Mouse (Mus musculus): ENCODE data around the gene Cpne8. TPM values are rescaled to one million over a fixed set of nuclear protein-coding genes. Genes with fewer than 3 reads are reported as not detected.

The Cpne8 gene
- total RNA-seq, 2 experiments from 2014 or later: 24.0 to 26.5 TPM

DNA sequence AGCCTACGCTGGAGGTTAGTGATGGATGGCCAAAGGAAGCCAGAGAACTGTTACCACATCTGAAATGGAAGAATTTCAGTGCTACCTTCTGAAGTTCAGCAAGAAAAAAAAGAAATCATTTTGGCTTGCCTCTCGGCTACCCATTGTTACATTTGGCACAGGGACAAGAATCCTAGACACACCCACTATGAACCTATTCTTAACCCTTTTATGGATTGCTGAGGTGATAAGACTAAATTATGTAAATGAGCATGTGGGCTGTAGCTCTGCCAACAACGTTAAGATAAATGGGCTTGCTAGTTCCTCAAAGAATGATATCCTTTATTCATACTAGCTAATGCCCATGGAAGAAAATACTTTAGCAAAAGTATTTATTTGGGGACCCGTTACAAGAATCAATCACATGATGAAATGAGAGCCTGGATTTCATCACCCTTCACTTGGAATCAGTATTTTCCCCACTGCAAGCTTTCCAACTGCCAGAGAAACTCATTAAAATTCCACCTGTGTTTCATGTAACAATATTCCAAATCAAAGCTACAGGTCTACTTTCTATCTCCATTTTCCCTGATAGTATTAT lies 69.3 kb downstream of the Cpne8 start:
- no peak overlapping the region for H3K27ac ChIP-seq
- H3K4me3 ChIP-seq: no peak overlapping the region
- no peak for DNase-seq (ENCODE audit: extremely low spot score in 1 of 2, low spot score in 2 of 2)
- intact Hi-C loops (cut with DNase I): loop anchor here (5.0 to 10.0 kb wide), 2 partner anchors 67 to 365 kb away; partner anchors contain the start of gene Cpne8
- no peak for TF ChIP-seq CTCF (IDR thresholded peaks at IDR 0.05)

DNA sequence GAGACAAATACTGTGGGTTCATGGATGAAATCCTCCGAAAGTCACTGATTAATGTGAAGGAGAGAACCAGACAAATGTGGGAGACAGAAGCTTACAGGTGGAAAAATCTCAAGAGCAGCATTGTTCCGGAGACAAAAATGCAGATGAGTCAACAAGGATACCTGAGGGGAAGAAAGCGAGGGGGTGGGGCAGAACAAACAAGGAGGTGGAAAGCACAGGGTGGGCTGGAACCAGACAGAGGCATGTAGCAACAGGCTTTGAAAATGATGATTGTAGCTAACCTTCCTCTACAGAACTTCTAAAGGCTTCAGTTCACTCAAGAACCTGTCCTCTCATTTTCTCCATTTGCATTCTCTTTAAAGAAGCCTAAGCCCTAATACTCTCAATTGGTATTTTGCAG lies 70.9 kb downstream of the Cpne8 start:
- Histone ChIP-seq H3K4me3 (no peak overlapping the region), H3K27ac (no peak overlapping the region)
- TF ChIP-seq CTCF (IDR thresholded peaks at IDR 0.05): no peak
- no peak for DNase-seq (ENCODE audit: extremely low spot score in 1 of 2, low spot score in 2 of 2)
- intact Hi-C loops (cut with DNase I): loop anchor here (5.0 to 10.0 kb wide), 2 partner anchors 69 to 364 kb away; partner anchors contain the start of gene Cpne8

DNA sequence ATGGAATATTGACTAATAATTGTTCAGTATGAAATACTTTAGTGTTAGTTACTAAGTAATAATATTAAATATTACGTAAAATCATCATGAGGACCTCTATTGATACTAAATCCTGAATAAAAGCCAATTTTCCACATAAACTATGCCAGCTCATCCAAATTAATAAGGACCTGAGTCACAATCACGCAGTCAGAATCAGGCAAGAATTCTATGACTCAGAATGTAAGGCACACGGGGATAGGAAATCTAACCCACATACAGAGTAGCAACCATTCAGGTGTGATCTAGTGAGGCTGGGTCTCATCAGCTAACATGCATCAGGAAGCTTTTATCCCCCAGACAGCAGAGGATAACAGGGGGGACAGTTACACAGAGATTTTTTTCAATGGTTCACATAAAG lies 72.1 kb downstream of the Cpne8 start:
- intact Hi-C loops (cut with DNase I): loop anchor here (5.0 to 10.0 kb wide), 2 partner anchors 70 to 362 kb away; partner anchors contain the start of gene Cpne8
- no peak for DNase-seq (ENCODE audit: extremely low spot score in 1 of 2, low spot score in 2 of 2)
- TF ChIP-seq CTCF (IDR thresholded peaks at IDR 0.05): no peak
- Histone ChIP-seq H3K27ac (no peak overlapping the region), H3K4me3 (no peak overlapping the region)

DNA sequence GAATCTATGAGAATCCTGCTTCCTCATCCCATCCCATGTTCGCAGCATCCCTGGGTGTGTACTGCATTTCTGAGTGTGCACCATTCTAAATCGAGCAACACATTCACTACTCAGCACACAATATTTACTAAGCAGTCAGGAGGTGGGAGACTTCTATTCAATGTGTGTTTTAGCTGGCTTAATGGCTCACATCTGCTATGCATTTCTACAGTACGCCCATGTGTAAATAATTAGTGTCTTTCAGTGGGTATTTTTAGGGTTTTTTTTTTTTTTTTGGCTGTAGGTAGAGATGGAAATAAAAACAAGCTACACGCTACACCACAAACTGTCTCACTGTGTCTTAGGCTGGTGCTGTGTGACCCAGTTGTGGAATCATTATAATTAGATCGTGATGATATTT lies 75.6 kb downstream of the Cpne8 start:
- no peak overlapping the region for H3K27ac ChIP-seq
- TF ChIP-seq CTCF (IDR thresholded peaks at IDR 0.05): no peak
- no peak overlapping the region for H3K4me3 ChIP-seq
- DNase-seq (ENCODE audit: extremely low spot score in 1 of 2, low spot score in 2 of 2): no peak
- intact Hi-C loops (cut with DNase I): loop anchor here (10.0 kb wide), 1 partner anchor 359 kb away; no protein-coding TSS in a partner anchor

DNA sequence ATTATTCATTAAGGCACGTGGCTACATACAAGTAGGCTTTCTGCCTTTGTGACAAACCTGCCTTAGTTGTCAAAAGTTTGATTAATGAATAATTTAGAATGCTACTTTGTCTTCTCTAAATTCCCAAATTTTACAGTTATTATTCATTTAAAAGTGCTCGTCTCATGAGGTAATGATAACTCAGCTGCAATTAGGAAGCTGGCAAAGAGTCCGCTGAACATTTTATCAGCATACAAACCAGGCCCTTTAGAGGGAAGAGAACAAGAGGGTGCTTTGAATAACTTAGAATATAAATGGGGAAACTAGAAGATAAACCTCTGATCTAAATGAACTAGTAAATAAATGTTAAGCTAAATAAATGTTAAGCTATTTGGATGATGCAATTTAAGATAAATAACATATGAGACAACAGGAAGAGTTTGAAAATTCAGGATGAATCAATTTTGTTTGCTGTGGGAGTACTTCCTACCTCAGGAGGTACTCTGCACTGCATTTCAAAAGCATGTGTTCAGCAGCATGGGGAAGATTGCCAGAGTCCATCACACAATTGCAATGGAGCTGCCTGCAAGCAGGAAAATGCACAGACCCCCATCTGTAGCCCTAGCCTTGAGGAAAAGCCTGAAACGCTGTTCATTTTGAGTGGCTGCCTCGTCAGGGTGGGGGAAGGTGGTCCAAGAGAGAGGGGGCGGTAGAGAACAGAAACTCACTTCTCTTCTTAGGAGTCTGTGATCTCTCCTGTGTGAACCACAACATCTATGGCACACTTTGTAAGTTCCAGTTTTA lies 81.3 kb downstream of the Cpne8 start:
- H3K4me3 ChIP-seq: no peak overlapping the region
- intact Hi-C loops (cut with DNase I): no loop called here
- no peak overlapping the region for H3K27ac ChIP-seq
- TF ChIP-seq CTCF (IDR thresholded peaks at IDR 0.05): no peak
- DNase-seq (ENCODE audit: extremely low spot score in 1 of 2, low spot score in 2 of 2): no peak

DNA sequence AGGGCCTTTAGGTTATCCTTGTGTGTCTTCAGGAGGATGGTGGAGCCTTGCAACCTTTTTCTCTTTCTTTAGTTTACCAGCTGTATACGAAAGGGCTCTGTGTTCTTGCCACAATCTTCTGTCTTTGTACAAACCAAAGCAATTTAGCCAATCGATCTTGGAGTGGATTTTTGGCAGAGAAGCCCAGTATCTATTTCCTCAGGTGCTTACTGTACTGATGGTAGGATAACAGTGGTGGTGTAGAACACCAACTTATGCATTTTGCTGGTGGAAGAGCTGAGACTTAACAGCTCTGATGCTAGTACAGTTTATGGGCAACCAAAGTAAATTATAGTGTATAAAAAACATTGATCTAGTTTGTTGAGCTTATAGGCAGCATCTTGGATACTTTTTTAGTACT lies 83.6 kb downstream of the Cpne8 start:
- DNase-seq (ENCODE audit: extremely low spot score in 1 of 2, low spot score in 2 of 2): no peak
- intact Hi-C loops (cut with DNase I): no loop called here
- H3K4me3 ChIP-seq: no peak overlapping the region
- TF ChIP-seq CTCF (IDR thresholded peaks at IDR 0.05): no peak
- no peak overlapping the region for H3K27ac ChIP-seq

DNA sequence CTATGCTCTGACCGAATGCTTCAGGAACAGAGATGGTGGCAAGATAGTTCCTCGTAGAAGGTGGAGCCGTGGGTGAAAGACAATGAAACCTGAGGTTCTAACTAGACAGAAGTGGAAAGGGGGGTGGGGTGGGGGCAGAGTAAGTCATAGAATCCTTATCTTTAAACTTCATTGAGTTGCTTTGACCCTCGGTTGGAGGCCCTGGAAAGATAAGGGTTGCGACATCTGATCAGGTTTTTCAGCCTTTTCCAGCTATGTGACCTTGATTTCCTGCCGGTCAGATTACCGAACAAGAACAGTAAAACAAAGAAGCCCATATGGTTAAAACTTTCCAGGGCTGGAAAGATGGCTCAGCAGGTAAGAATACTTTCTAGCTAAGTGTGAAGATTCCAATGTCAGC lies 89.6 kb downstream of the Cpne8 start:
- DNase-seq (ENCODE audit: extremely low spot score in 1 of 2, low spot score in 2 of 2): no peak
- TF ChIP-seq CTCF (IDR thresholded peaks at IDR 0.05): no peak
- no peak overlapping the region for H3K4me3 ChIP-seq
- no peak overlapping the region for H3K27ac ChIP-seq
- intact Hi-C loops (cut with DNase I): no loop called here

DNA sequence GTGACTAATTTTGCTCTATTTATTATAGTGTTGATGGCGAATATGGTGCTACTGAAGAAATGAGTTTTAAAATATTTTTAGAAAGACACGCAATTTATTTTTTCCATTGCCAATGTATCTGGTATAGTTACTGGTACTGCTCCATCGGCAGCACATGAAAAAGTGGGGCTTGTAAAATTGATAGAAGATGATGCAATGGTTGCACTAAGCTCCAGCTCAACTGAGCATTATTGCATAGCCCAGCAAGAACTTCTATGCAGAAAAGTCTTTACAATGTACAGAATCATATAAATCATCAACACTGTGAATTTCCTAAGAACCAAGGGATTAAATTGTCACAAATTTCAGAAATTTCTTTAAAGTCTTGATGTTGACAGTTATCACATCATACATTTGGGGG lies 101.8 kb downstream of the Cpne8 start:
- no peak overlapping the region for H3K27ac ChIP-seq
- no peak overlapping the region for H3K4me3 ChIP-seq
- TF ChIP-seq CTCF (IDR thresholded peaks at IDR 0.05): no peak
- intact Hi-C loops (cut with DNase I): no loop called here
- no peak for DNase-seq (ENCODE audit: extremely low spot score in 1 of 2, low spot score in 2 of 2)

DNA sequence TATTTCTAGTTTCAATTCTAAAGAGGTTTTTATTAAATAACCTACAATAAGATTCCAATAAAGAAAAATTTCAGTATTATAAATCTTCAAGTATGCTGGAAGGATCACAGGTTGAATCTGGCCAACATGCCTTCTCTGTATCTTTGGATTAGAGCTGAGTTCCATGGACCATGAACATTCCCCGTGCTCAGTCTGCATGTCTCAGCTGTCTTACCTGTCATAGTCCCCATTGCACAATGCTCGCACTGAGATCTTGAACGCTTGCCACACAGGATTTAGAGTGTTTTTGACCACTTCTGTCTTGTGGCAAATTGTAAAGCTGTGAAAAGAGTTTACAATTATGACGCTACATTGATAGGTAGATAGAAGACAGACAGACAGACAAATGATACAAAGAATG lies 110.0 kb downstream of the Cpne8 start:
- no peak for DNase-seq (ENCODE audit: extremely low spot score in 1 of 2, low spot score in 2 of 2)
- TF ChIP-seq CTCF (IDR thresholded peaks at IDR 0.05): no peak
- no peak overlapping the region for H3K4me3 ChIP-seq
- H3K27ac ChIP-seq: no peak overlapping the region
- intact Hi-C loops (cut with DNase I): no loop called here

DNA sequence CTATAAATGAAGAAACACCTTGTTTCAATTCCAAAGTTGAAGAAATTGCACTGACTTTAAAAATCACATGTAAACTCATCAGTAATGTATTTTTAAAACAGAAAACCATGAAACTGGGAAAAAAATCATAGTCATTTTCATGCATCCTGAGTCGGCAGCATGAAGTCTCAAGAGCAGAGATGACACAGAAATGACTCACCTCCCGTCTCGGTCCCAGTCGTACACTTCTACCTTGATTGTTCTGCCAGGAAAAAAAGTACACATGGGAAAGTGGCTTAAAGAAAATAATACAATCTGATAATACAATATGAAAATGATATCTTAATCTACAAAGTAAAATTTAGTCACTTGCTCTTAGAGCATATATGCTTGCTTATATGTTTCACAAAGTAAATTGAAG lies 111.2 kb downstream of the Cpne8 start:
- DNase-seq (ENCODE audit: extremely low spot score in 1 of 2, low spot score in 2 of 2): no peak
- TF ChIP-seq CTCF (IDR thresholded peaks at IDR 0.05): no peak
- Histone ChIP-seq H3K27ac (no peak overlapping the region), H3K4me3 (no peak overlapping the region)
- intact Hi-C loops (cut with DNase I): no loop called here

DNA sequence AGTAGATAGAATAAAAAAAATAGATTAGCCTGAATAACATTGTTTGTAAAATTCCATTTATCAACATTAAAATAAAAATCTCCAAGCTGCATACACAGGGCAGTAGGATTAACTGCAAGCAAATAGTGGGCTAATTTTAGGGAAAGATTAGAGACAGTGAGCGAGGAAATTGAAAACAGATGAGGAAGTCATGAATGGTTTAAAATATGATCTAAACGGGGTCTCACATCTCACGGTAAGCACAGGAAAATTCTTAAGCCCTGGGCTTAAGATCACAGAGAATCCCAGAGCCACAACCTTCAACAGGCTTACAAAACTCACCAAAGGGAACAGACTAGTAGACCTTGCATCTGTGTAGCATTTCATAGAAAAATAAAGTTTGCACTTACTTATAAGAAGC lies 115.2 kb downstream of the Cpne8 start:
- H3K27ac ChIP-seq: no peak overlapping the region
- DNase-seq (ENCODE audit: extremely low spot score in 1 of 2, low spot score in 2 of 2): no peak
- intact Hi-C loops (cut with DNase I): no loop called here
- no peak for TF ChIP-seq CTCF (IDR thresholded peaks at IDR 0.05)
- H3K4me3 ChIP-seq: no peak overlapping the region

DNA sequence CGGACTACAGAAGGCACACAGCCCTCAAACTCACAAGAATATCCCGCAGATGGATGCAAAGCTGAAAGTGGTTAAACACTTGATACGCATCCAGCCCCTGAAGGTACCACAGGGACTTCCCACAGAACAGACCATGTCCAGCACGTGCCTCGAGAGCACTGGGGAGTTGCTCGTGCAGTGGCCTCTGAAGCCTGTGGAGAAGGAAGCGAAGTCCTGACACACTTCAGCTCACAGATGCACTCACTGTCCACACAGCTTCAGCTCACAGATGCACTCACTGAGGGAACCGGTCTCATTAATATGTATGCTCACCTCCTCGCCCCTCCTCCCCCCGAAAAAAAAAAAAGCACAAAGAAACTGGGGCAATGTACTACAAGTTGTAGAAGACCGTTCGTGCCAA lies 117.6 kb downstream of the Cpne8 start:
- Histone ChIP-seq H3K27ac (no peak overlapping the region), H3K4me3 (no peak overlapping the region)
- intact Hi-C loops (cut with DNase I): no loop called here
- peak in 1 of 2 experiments; percentile 11 for DNase-seq (ENCODE audit: extremely low spot score in 1 of 2, low spot score in 2 of 2)
- no peak for TF ChIP-seq CTCF (IDR thresholded peaks at IDR 0.05)

DNA sequence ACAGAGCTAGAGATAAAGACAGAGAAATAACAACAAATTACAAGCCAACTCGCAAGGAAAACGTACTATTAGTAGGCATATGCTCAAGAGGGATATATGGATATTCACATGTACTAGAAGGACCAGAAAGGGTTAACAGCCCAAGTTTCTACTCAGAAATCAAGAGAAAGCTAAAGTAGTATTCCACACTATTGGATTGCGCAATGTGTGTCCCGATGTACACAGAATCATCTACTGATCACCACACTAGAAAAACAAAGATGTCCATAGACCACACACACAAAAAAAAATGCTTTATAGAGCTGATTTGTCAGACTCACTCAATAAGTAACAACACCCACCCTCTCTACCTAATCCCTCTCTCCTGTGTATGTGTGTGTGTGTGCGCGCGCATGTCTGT lies 130.6 kb downstream of the Cpne8 start:
- DNase-seq (ENCODE audit: extremely low spot score in 1 of 2, low spot score in 2 of 2): no peak
- intact Hi-C loops (cut with DNase I): no loop called here
- Histone ChIP-seq H3K4me3 (no peak overlapping the region), H3K27ac (no peak overlapping the region)
- no peak for TF ChIP-seq CTCF (IDR thresholded peaks at IDR 0.05)

All from left cerebral cortex, adult 2 months (tissue).